Mouse (Mus musculus): ENCODE results near the gene Gm37240.

GRCm38 (mm10) chr3:84826405-84826804 lies 1060.9 kb downstream of the Gm37240 start:
- TF ChIP-seq CTCF (IDR thresholded peaks at IDR 0.05; ENCODE audit: low read depth, low read length) (no peak), TAL1 (conservative IDR thresholded peaks at IDR 0.05; ENCODE audit: low read depth, low read length) (no peak), POLR2AphosphoS5 (IDR thresholded peaks at IDR 0.05; ENCODE audit: insufficient replicate concordance, low read depth, low read length) (no peak), GATA1 (IDR thresholded peaks at IDR 0.05; ENCODE audit: borderline replicate concordance, low read length) (no peak), GATA2 (IDR thresholded peaks at IDR 0.05; ENCODE audit: borderline replicate concordance, low read depth, low read length) (no peak)
